Mouse (Mus musculus): ENCODE results near the gene Exo1.
A peak's percentile ranks its signal among the peaks of the same experiment; 100 is the strongest.

The Exo1 gene

GRCm38 (mm10) chr1:175880453-175881296, at the start of gene Exo1:
TSS of gene Exo1 (plus strand) at chr1:175880581.
- DNase-seq (ENCODE audit: low read depth, low spot score) = peak; percentile 88
- Histone ChIP-seq H3K36me3 (ENCODE audit: control insufficient read depth, insufficient read depth, low read length, poor library complexity, severe bottlenecking) (no peaks in the 10 kb centered on the region), H3K27me3 (ENCODE audit: control insufficient read depth, insufficient read depth, low read length, poor library complexity, severe bottlenecking) (no peaks in the 10 kb centered on the region)

- H3K27me3 ChIP-seq (ENCODE audit: control insufficient read depth, insufficient read depth, low read length, poor library complexity, severe bottlenecking) = no peaks in the 10 kb centered on the region
- no peak for DNase-seq (ENCODE audit: low read depth, low spot score)
- no peaks in the 10 kb centered on the region for H3K36me3 ChIP-seq (ENCODE audit: control insufficient read depth, insufficient read depth, low read length, poor library complexity, severe bottlenecking)
Measured at GRCm38 (mm10) chr1:175855515-175855914, 24.9 kb upstream of the Exo1 start.

GRCm38 (mm10) chr1:175867050-175867449, 13.3 kb upstream of the Exo1 start:
- no peaks in the 10 kb centered on the region for H3K27me3 ChIP-seq (ENCODE audit: control insufficient read depth, insufficient read depth, low read length, poor library complexity, severe bottlenecking)
- no peaks in the 10 kb centered on the region for H3K36me3 ChIP-seq (ENCODE audit: control insufficient read depth, insufficient read depth, low read length, poor library complexity, severe bottlenecking)
- no peak for DNase-seq (ENCODE audit: low read depth, low spot score)

GRCm38 (mm10) chr1:175867558-175867957, 12.8 kb upstream of the Exo1 start:
- DNase-seq (ENCODE audit: low read depth, low spot score) = peak; percentile 21
- H3K36me3 ChIP-seq (ENCODE audit: control insufficient read depth, insufficient read depth, low read length, poor library complexity, severe bottlenecking) = no peaks in the 10 kb centered on the region
- no peaks in the 10 kb centered on the region for H3K27me3 ChIP-seq (ENCODE audit: control insufficient read depth, insufficient read depth, low read length, poor library complexity, severe bottlenecking)

GRCm38 (mm10) chr1:175870716-175871115, 9.7 kb upstream of the Exo1 start:
- Histone ChIP-seq H3K27me3 (ENCODE audit: control insufficient read depth, insufficient read depth, low read length, poor library complexity, severe bottlenecking) (no peaks in the 10 kb centered on the region), H3K36me3 (ENCODE audit: control insufficient read depth, insufficient read depth, low read length, poor library complexity, severe bottlenecking) (no peaks in the 10 kb centered on the region)
- no peak for DNase-seq (ENCODE audit: low read depth, low spot score)

- no peak for DNase-seq (ENCODE audit: low read depth, low spot score)
- Histone ChIP-seq H3K36me3 (ENCODE audit: control insufficient read depth, insufficient read depth, low read length, poor library complexity, severe bottlenecking) (no peaks in the 10 kb centered on the region), H3K27me3 (ENCODE audit: control insufficient read depth, insufficient read depth, low read length, poor library complexity, severe bottlenecking) (no peaks in the 10 kb centered on the region)
Measured at GRCm38 (mm10) chr1:175872028-175872816, 8.2 kb upstream of the Exo1 start.

GRCm38 (mm10) chr1:175883398-175883797, 3.0 kb downstream of the Exo1 start:
- no peak for DNase-seq (ENCODE audit: low read depth, low spot score)
- H3K27me3 ChIP-seq (ENCODE audit: control insufficient read depth, insufficient read depth, low read length, poor library complexity, severe bottlenecking) = no peaks in the 10 kb centered on the region
- no peaks in the 10 kb centered on the region for H3K36me3 ChIP-seq (ENCODE audit: control insufficient read depth, insufficient read depth, low read length, poor library complexity, severe bottlenecking)

GRCm38 (mm10) chr1:175893263-175893662, 12.9 kb downstream of the Exo1 start:
- Histone ChIP-seq H3K27me3 (ENCODE audit: control insufficient read depth, insufficient read depth, low read length, poor library complexity, severe bottlenecking) (no peaks in the 10 kb centered on the region), H3K36me3 (ENCODE audit: control insufficient read depth, insufficient read depth, low read length, poor library complexity, severe bottlenecking) (no peaks in the 10 kb centered on the region)
- DNase-seq (ENCODE audit: low read depth, low spot score) = no peak

- H3K27me3 ChIP-seq (ENCODE audit: control insufficient read depth, insufficient read depth, low read length, poor library complexity, severe bottlenecking) = no peaks in the 10 kb centered on the region
- DNase-seq (ENCODE audit: low read depth, low spot score) = no peak
- H3K36me3 ChIP-seq (ENCODE audit: control insufficient read depth, insufficient read depth, low read length, poor library complexity, severe bottlenecking) = no peaks in the 10 kb centered on the region
Measured at GRCm38 (mm10) chr1:175893726-175894125, 13.3 kb downstream of the Exo1 start.

GRCm38 (mm10) chr1:175911207-175911606, 30.8 kb downstream of the Exo1 start:
- DNase-seq (ENCODE audit: low read depth, low spot score) = no peak
- Histone ChIP-seq H3K36me3 (ENCODE audit: control insufficient read depth, insufficient read depth, low read length, poor library complexity, severe bottlenecking) (no peaks in the 10 kb centered on the region), H3K27me3 (ENCODE audit: control insufficient read depth, insufficient read depth, low read length, poor library complexity, severe bottlenecking) (no peaks in the 10 kb centered on the region)

- no peaks in the 10 kb centered on the region for H3K27me3 ChIP-seq (ENCODE audit: control insufficient read depth, insufficient read depth, low read length, poor library complexity, severe bottlenecking)
- no peak for DNase-seq (ENCODE audit: low read depth, low spot score)
Measured at GRCm38 (mm10) chr1:175912038-175912437, 31.7 kb downstream of the Exo1 start.

GRCm38 (mm10) chr1:175913728-175914303, 33.4 kb downstream of the Exo1 start:
- H3K27me3 ChIP-seq (ENCODE audit: control insufficient read depth, insufficient read depth, low read length, poor library complexity, severe bottlenecking) = no peaks in the 10 kb centered on the region
- no peak for DNase-seq (ENCODE audit: low read depth, low spot score)
- no peaks in the 10 kb centered on the region for H3K36me3 ChIP-seq (ENCODE audit: control insufficient read depth, insufficient read depth, low read length, poor library complexity, severe bottlenecking)

More at GRCm38 (mm10) chr1:175912038-175912437, 31.7 kb downstream of the Exo1 start:
- no peaks in the 10 kb centered on the region for H3K36me3 ChIP-seq (ENCODE audit: control insufficient read depth, insufficient read depth, low read length, poor library complexity, severe bottlenecking)

- Histone ChIP-seq H3K27me3 (ENCODE audit: control insufficient read depth, insufficient read depth, low read length, poor library complexity, severe bottlenecking) (no peaks in the 10 kb centered on the region), H3K36me3 (ENCODE audit: control insufficient read depth, insufficient read depth, low read length, poor library complexity, severe bottlenecking) (no peaks in the 10 kb centered on the region)
- no peak for DNase-seq (ENCODE audit: low read depth, low spot score)
Measured at GRCm38 (mm10) chr1:175920029-175920428, 39.6 kb downstream of the Exo1 start, which contains the start of gene Gm38100. TSS of gene Gm38100 (plus strand) at chr1:175920329.

- no peak for DNase-seq (ENCODE audit: low read depth, low spot score)
- H3K36me3 ChIP-seq (ENCODE audit: control insufficient read depth, insufficient read depth, low read length, poor library complexity, severe bottlenecking) = no peaks in the 10 kb centered on the region
- no peaks in the 10 kb centered on the region for H3K27me3 ChIP-seq (ENCODE audit: control insufficient read depth, insufficient read depth, low read length, poor library complexity, severe bottlenecking)
Measured at GRCm38 (mm10) chr1:175921091-175921490, 40.7 kb downstream of the Exo1 start.
